In genomic region chr2:76029081-76029901, GRCm38 (mm10) we compare ENCODE assay signal across 7 mouse cellular contexts. TPM values are rescaled to one million over a fixed set of nuclear protein-coding genes. Genes with fewer than 3 reads are reported as not detected.
A peak's percentile ranks its signal among the peaks of the same experiment; 100 is the strongest.
DNase-seq lines count a peak whose midpoint lies in the region; ATAC-seq lines count a peak whose summit lies in the region.

No protein-coding gene starts in this region.

- no peaks in the 10 kb centered on the region for H3K9me3 ChIP-seq in embryonic facial prominence, embryonic 12.5 days
- H3K9me3 ChIP-seq in hindbrain, embryonic 13.5 days = no peaks in the 10 kb centered on the region

- peak; percentile 47 for DNase-seq in ZHBTc4 (ENCODE audit: low read depth, low spot score)
- DNase-seq in adrenal gland, postnatal 10 days = peak; percentile 54
- DNase-seq in left cerebral cortex, postnatal 36 days (ENCODE audit: low spot score in 2 of 2) = peak; percentile 31 to 33
- DNase-seq in right cerebral cortex, adult 18-20 months = peak; percentile 15
- no peak for DNase-seq in thymus, postnatal 10 days (ENCODE audit: low spot score in 2 of 2)

- no peaks in the 10 kb centered on the region for H3K27me3 ChIP-seq in embryonic facial prominence, embryonic 12.5 days
- H3K27me3 ChIP-seq in hindbrain, embryonic 13.5 days = no peaks in the 10 kb centered on the region

- ATAC-seq in embryonic facial prominence, embryonic 12.5 days (ENCODE audit: insufficient number of reproducible peaks, insufficient read depth, low FRiP score, low TSS enrichment) = no peak
- ATAC-seq in hindbrain, embryonic 13.5 days (ENCODE audit: low FRiP score) = peak; percentile 79

- H3K36me3 ChIP-seq in embryonic facial prominence, embryonic 12.5 days = no peaks in the 10 kb centered on the region
- no peaks in the 10 kb centered on the region for H3K36me3 ChIP-seq in hindbrain, embryonic 13.5 days

- no peak overlapping the region for H3K9ac ChIP-seq in embryonic facial prominence, embryonic 12.5 days
- peak overlapping the region; percentile 66 for H3K9ac ChIP-seq in hindbrain, embryonic 13.5 days

- peak overlapping the region; percentile 43 for H3K4me2 ChIP-seq in embryonic facial prominence, embryonic 12.5 days (replicated peaks)
- peak overlapping the region; percentile 37 for H3K4me2 ChIP-seq in hindbrain, embryonic 13.5 days

- H3K4me1 ChIP-seq in embryonic facial prominence, embryonic 12.5 days = peaks cover 17% of the 10 kb centered on the region
- H3K4me1 ChIP-seq in hindbrain, embryonic 13.5 days (replicated peaks) = peaks cover 25% of the 10 kb centered on the region

- intact Hi-C loops in left cerebral cortex, postnatal 36 days (cut with DNase I) = loop anchor here (5.0 kb wide), 1 partner anchor 43 kb away; no protein-coding TSS in a partner anchor

- H3K27ac ChIP-seq in embryonic facial prominence, embryonic 12.5 days = peak overlapping the region; percentile 78
- H3K27ac ChIP-seq in hindbrain, embryonic 13.5 days = peak overlapping the region; percentile 96

- H3K4me3 ChIP-seq in embryonic facial prominence, embryonic 12.5 days = no peak overlapping the region
- H3K4me3 ChIP-seq in hindbrain, embryonic 13.5 days = no peak overlapping the region

- WGBS in embryonic facial prominence, embryonic 12.5 days = 16% methylated on average over 20 of the region's 20 CpGs
- WGBS in hindbrain, embryonic 13.5 days = 8% methylated on average over 20 of the region's 20 CpGs

RNA-seq across cellular contexts. Expression of gene Ttc30a1, which starts 47.5 kb away (rescaled TPM):
- 1 to 10 TPM; 2.4 to 4.5 TPM for total RNA-seq in adrenal gland, postnatal 10 days (2021)
- polyA plus RNA-seq in embryonic facial prominence, embryonic 12.5 days (2016; fragmentation: Nextera tagmentation; extraction: Ambion mirVana) = 8.8 and 10.6 TPM in 2 replicates
- polyA plus RNA-seq in hindbrain, embryonic 13.5 days (2015; fragmentation: Nextera tagmentation; extraction: Ambion mirVana) = 7.3 and 8.2 TPM in 2 replicates
- 1 to 10 TPM; 2.7 to 2.9 TPM for total RNA-seq in left cerebral cortex, postnatal 36 days (2021)

RNA-seq across cellular contexts. Expression of gene Ttc30a2, which starts 51.3 kb away (rescaled TPM):
- 1 to 10 TPM in 1 of 2 experiments, under 1 TPM in 1; 0.78 to 1.2 TPM for total RNA-seq in adrenal gland, postnatal 10 days (2021)
- 0.40 and 0.52 TPM in 2 replicates for polyA plus RNA-seq in embryonic facial prominence, embryonic 12.5 days (2016; fragmentation: Nextera tagmentation; extraction: Ambion mirVana)
- polyA plus RNA-seq in hindbrain, embryonic 13.5 days (2015; fragmentation: Nextera tagmentation; extraction: Ambion mirVana) = 1.0 and 1.1 TPM in 2 replicates
- total RNA-seq in left cerebral cortex, postnatal 36 days (2021) = under 1 TPM; 0.25 to 0.27 TPM

Comparison
In these comparisons a context has a peak if more than half of its experiments do, and no peak if none do; other contexts are left out.
1. DNase-seq: peak in ZHBTc4 (single experiment), adrenal gland, postnatal 10 days (single experiment), left cerebral cortex, postnatal 36 days (2 of 2) and right cerebral cortex, adult 18-20 months (single experiment); none in thymus, postnatal 10 days (0 of 2).